Mouse (Mus musculus) midbrain, embryonic 15.5 days (tissue): Measurements from ENCODE around the gene Adprm. TPM values are rescaled to one million over a fixed set of nuclear protein-coding genes. Genes with fewer than 3 reads are reported as not detected.

Source experiments
- microRNA-seq: library from miRNA; unstranded; fragments of <30 nt; microRNA quantifications from one replicate; pipeline ENCODE4, GENCODE M21; 2016
- polyA plus RNA-seq: library from polyadenylated mRNA; unstranded; fragments of >200 nt; fragmentation: Nextera tagmentation; extraction: Ambion mirVana; gene quantifications from 2 replicates; pipeline ENCODE4 v1.2.1, GENCODE M21; 2015

The Adprm gene
- polyA plus RNA-seq, 1 experiment from 2014 or later, result 35.3 TPM

Small RNA genes lying within 50 kb of the gene (microRNA-seq; reads per million reads assigned to microRNA genes)
- not detected for gene Mir6923

Other genes with a start within 250 kb of the Adprm start
- gene Pirt, start 140.6 kb downstream of the Adprm start, polyA plus RNA-seq, result 0.83 and 1.1 TPM in 2 replicates
- gene Tmem238l, start 96.0 kb downstream of the Adprm start, polyA plus RNA-seq, result not detected in 2 replicates
- gene Tmem220, start 27.4 kb downstream of the Adprm start, polyA plus RNA-seq, result 0.54 and 0.59 TPM in 2 replicates
- gene Sco1, start 76 bp upstream of the Adprm start, polyA plus RNA-seq, result 13.5 and 14.0 TPM in 2 replicates
- gene Myh3, start 25.7 kb upstream of the Adprm start, polyA plus RNA-seq, result 0.15 and 0.22 TPM in 2 replicates
- gene Myh2, start 118.4 kb upstream of the Adprm start, polyA plus RNA-seq, result 0.08 and 0.25 TPM in 2 replicates
- 0.05 and 0.10 TPM in 2 replicates for gene Myh1, start 147.5 kb upstream of the Adprm start, polyA plus RNA-seq
- 0.14 and 0.17 TPM in 2 replicates for gene Myh4, start 185.4 kb upstream of the Adprm start, polyA plus RNA-seq
- gene Myh8, start 224.5 kb upstream of the Adprm start, polyA plus RNA-seq, result 0.89 and 1.8 TPM in 2 replicates